ENCODE assay signal across 27 mouse cellular contexts in genomic region chr15:40179423-40179822, GRCm38 (mm10). TPM values are rescaled to one million over a fixed set of nuclear protein-coding genes. Genes with fewer than 3 reads are reported as not detected.
A peak's percentile ranks its signal among the peaks of the same experiment; 100 is the strongest.
DNase-seq lines count a peak whose midpoint lies in the region; ATAC-seq and TF ChIP-seq lines count a peak whose summit lies in the region.
"Had no signal": no experiment of that assay in that cellular context is flagged by ENCODE, and none has a peak within 500 bp of the region (broad histone marks: within the 10 kb centered on the region; RNA-seq: fewer than 3 reads in every experiment).

No protein-coding gene starts in this region.

- no peak overlapping the region for H3K9ac ChIP-seq in hindbrain, embryonic 14.5 days
- H3K9ac ChIP-seq in hindbrain, embryonic 12.5 days = no peak overlapping the region
- no peak overlapping the region for H3K9ac ChIP-seq in lung, embryonic 14.5 days
- H3K9ac ChIP-seq in embryonic facial prominence, embryonic 14.5 days (ENCODE audit: low read depth, low read length) = no peak overlapping the region
- H3K9ac ChIP-seq in limb, embryonic 14.5 days (ENCODE audit: low read depth, low read length, severe bottlenecking) = no peak overlapping the region
- H3K9ac ChIP-seq: embryonic facial prominence, embryonic 15.5 days; forebrain, embryonic 15.5 days; limb, embryonic 15.5 days; liver, embryonic 14.5 days; lung, embryonic 15.5 days; stomach, embryonic 15.5 days had no signal

- 15% methylated on average over 2 of the region's 2 CpGs for WGBS in hindbrain, embryonic 14.5 days
- WGBS in hindbrain, embryonic 12.5 days = 29% methylated on average over 2 of the region's 2 CpGs
- WGBS in lung, embryonic 14.5 days = 2% methylated on average over 2 of the region's 2 CpGs
- 7% methylated on average over 2 of the region's 2 CpGs for WGBS in embryonic facial prominence, embryonic 14.5 days
- WGBS in limb, embryonic 14.5 days = 12% methylated on average over 2 of the region's 2 CpGs

- no peaks in the 10 kb centered on the region for H3K9me3 ChIP-seq in hindbrain, embryonic 14.5 days (ENCODE audit: control insufficient read depth, low read length)
- no peaks in the 10 kb centered on the region for H3K9me3 ChIP-seq in hindbrain, embryonic 12.5 days (replicated peaks)
- no peaks in the 10 kb centered on the region for H3K9me3 ChIP-seq in lung, embryonic 14.5 days (ENCODE audit: low read depth, low read length)
- H3K9me3 ChIP-seq in embryonic facial prominence, embryonic 14.5 days (ENCODE audit: control insufficient read depth, low read length) = no peaks in the 10 kb centered on the region
- H3K9me3 ChIP-seq in limb, embryonic 14.5 days (ENCODE audit: control insufficient read depth, low read length) = peaks cover 3% of the 10 kb centered on the region; the same call in 1 of the 2 replicates
- H3K9me3 ChIP-seq: embryonic facial prominence, embryonic 15.5 days; forebrain, embryonic 15.5 days; limb, embryonic 15.5 days; lung, embryonic 15.5 days; stomach, embryonic 15.5 days had no signal

- no peak overlapping the region for H3K4me3 ChIP-seq in hindbrain, embryonic 14.5 days (replicated peaks; ENCODE audit: low read length)
- H3K4me3 ChIP-seq in hindbrain, embryonic 12.5 days = no peak overlapping the region
- H3K4me3 ChIP-seq in lung, embryonic 14.5 days (ENCODE audit: low read depth, low read length) = no peak overlapping the region
- H3K4me3 ChIP-seq in embryonic facial prominence, embryonic 14.5 days (ENCODE audit: low read depth, low read length) = no peak overlapping the region
- no peak overlapping the region for H3K4me3 ChIP-seq in limb, embryonic 14.5 days (replicated peaks; ENCODE audit: low read length)
- H3K4me3 ChIP-seq: embryonic facial prominence, embryonic 15.5 days; forebrain, embryonic 15.5 days; limb, embryonic 15.5 days; lung, embryonic 15.5 days; stomach, embryonic 15.5 days had no signal

- no peak overlapping the region for H3K4me2 ChIP-seq in hindbrain, embryonic 14.5 days (replicated peaks)
- H3K4me2 ChIP-seq in hindbrain, embryonic 12.5 days (replicated peaks) = no peak overlapping the region
- no peak overlapping the region for H3K4me2 ChIP-seq in lung, embryonic 14.5 days
- no peak overlapping the region for H3K4me2 ChIP-seq in embryonic facial prominence, embryonic 14.5 days (ENCODE audit: low read depth, low read length)
- H3K4me2 ChIP-seq in limb, embryonic 14.5 days (replicated peaks; ENCODE audit: low read depth, low read length, severe bottlenecking) = no peak overlapping the region
- H3K4me2 ChIP-seq: embryonic facial prominence, embryonic 15.5 days; forebrain, embryonic 15.5 days; limb, embryonic 15.5 days; lung, embryonic 15.5 days; stomach, embryonic 15.5 days had no signal

- TF ChIP-seq CTCF in lung, embryonic 14.5 days (IDR thresholded peaks at IDR 0.05; ENCODE audit: low read depth) = no peak

- H3K4me1 ChIP-seq in hindbrain, embryonic 14.5 days (replicated peaks; ENCODE audit: control insufficient read depth, insufficient read depth, low read length) = no peaks in the 10 kb centered on the region
- no peaks in the 10 kb centered on the region for H3K4me1 ChIP-seq in hindbrain, embryonic 12.5 days
- H3K4me1 ChIP-seq in lung, embryonic 14.5 days (ENCODE audit: insufficient read depth) = 0 out of 2 replicates have a peak, but pooled peaks cover 3% of the 10 kb centered on the region
- peaks cover 3% of the 10 kb centered on the region; the same call in 1 of the 2 replicates for H3K4me1 ChIP-seq in embryonic facial prominence, embryonic 14.5 days (ENCODE audit: control insufficient read depth, insufficient read depth, low read length)
- H3K4me1 ChIP-seq in limb, embryonic 14.5 days (ENCODE audit: control insufficient read depth, insufficient read depth, low read length) = no peaks in the 10 kb centered on the region
- H3K4me1 ChIP-seq: embryonic facial prominence, embryonic 15.5 days; limb, embryonic 15.5 days; stomach, embryonic 15.5 days had no signal

- no peak for TF ChIP-seq POLR2A in limb, embryonic 14.5 days (IDR thresholded peaks at IDR 0.05; ENCODE audit: borderline replicate concordance, extremely low read depth, insufficient read depth, insufficient read length)

- no peaks in the 10 kb centered on the region for H3K36me3 ChIP-seq in hindbrain, embryonic 14.5 days (replicated peaks; ENCODE audit: control insufficient read depth, insufficient read depth)
- no peaks in the 10 kb centered on the region for H3K36me3 ChIP-seq in hindbrain, embryonic 12.5 days
- H3K36me3 ChIP-seq in lung, embryonic 14.5 days (ENCODE audit: insufficient read depth) = no peaks in the 10 kb centered on the region
- H3K36me3 ChIP-seq in embryonic facial prominence, embryonic 14.5 days (ENCODE audit: control insufficient read depth, insufficient read depth, low read length) = no peaks in the 10 kb centered on the region
- no peaks in the 10 kb centered on the region for H3K36me3 ChIP-seq in limb, embryonic 14.5 days (ENCODE audit: control insufficient read depth, insufficient read depth, low read length)
- H3K36me3 ChIP-seq: embryonic facial prominence, embryonic 15.5 days; forebrain, embryonic 15.5 days; limb, embryonic 15.5 days; lung, embryonic 15.5 days; stomach, embryonic 15.5 days had no signal

- DNase-seq in hindbrain, embryonic 14.5 days (ENCODE audit: low spot score) = peak; percentile 5
- DNase-seq in lung, embryonic 14.5 days = peak; percentile 50
- DNase-seq in lung, postnatal 10 days = no peak
- peak; percentile 84 for DNase-seq in embryonic facial prominence, embryonic 14.5 days (ENCODE audit: low spot score)
- DNase-seq in limb, embryonic 14.5 days (ENCODE audit: low spot score) = peak; percentile 23
- no peak for DNase-seq in frontal cortex, adult 2 months (ENCODE audit: extremely low spot score in 1 of 2, low spot score in 1 of 2)
- DNase-seq: adrenal gland, postnatal 14 days; cerebellum, adult 8-10 months; gastrocnemius, postnatal 36 days; lung, postnatal 4 days; right cerebral cortex, adult 18-20 months; right cerebral cortex, postnatal 4 days; thymus, postnatal 36 days had no signal

- no peak overlapping the region for H3K27ac ChIP-seq in hindbrain, embryonic 14.5 days
- no peak overlapping the region for H3K27ac ChIP-seq in hindbrain, embryonic 12.5 days
- H3K27ac ChIP-seq in lung, embryonic 14.5 days (ENCODE audit: low read depth) = no peak overlapping the region
- no peak overlapping the region for H3K27ac ChIP-seq in embryonic facial prominence, embryonic 14.5 days (replicated peaks; ENCODE audit: low read depth, low read length)
- H3K27ac ChIP-seq in limb, embryonic 14.5 days (replicated peaks; ENCODE audit: low read depth, low read length) = no peak overlapping the region
- H3K27ac ChIP-seq: embryonic facial prominence, embryonic 15.5 days; forebrain, embryonic 15.5 days; limb, embryonic 15.5 days; liver, embryonic 14.5 days; lung, embryonic 15.5 days; stomach, embryonic 15.5 days had no signal

- no peaks in the 10 kb centered on the region for H3K27me3 ChIP-seq in hindbrain, embryonic 14.5 days (ENCODE audit: control insufficient read depth, insufficient read depth, low read length)
- no peaks in the 10 kb centered on the region for H3K27me3 ChIP-seq in hindbrain, embryonic 12.5 days
- no peaks in the 10 kb centered on the region for H3K27me3 ChIP-seq in lung, embryonic 14.5 days (ENCODE audit: insufficient read depth, low read length)
- H3K27me3 ChIP-seq in embryonic facial prominence, embryonic 14.5 days (replicated peaks; ENCODE audit: control insufficient read depth, insufficient read depth, low read length) = no peaks in the 10 kb centered on the region
- H3K27me3 ChIP-seq in limb, embryonic 14.5 days (ENCODE audit: control insufficient read depth, insufficient read depth, low read length) = no peaks in the 10 kb centered on the region
- H3K27me3 ChIP-seq: embryonic facial prominence, embryonic 15.5 days; forebrain, embryonic 15.5 days; limb, embryonic 15.5 days; lung, embryonic 15.5 days; stomach, embryonic 15.5 days had no signal

- ATAC-seq in hindbrain, embryonic 14.5 days (ENCODE audit: low FRiP score) = no peak
- no peak for ATAC-seq in hindbrain, embryonic 12.5 days (ENCODE audit: low FRiP score)
- no peak for ATAC-seq in lung, embryonic 14.5 days (ENCODE audit: insufficient read depth)
- 0 out of 2 replicates have a peak, but pooled peaks have one; percentile 57 for ATAC-seq in embryonic facial prominence, embryonic 14.5 days (ENCODE audit: low read depth)
- peak; percentile 62; the same call in 1 of the 2 replicates for ATAC-seq in limb, embryonic 14.5 days (ENCODE audit: low FRiP score, low read depth)
- ATAC-seq in frontal cortex, adult (ENCODE audit: low TSS enrichment) = no peak
- ATAC-seq: CD4-positive, CD25-positive, alpha-beta regulatory T cell, adult 4 months; forebrain, embryonic 15.5 days; intestine, postnatal 0 days had no signal

RNA-seq across cellular contexts. Expression of gene 9330182O14Rik, which starts 45.3 kb away (rescaled TPM):
- not detected in 2 replicates for polyA plus RNA-seq in hindbrain, embryonic 14.5 days (2014; fragmentation: Nextera tagmentation; extraction: Ambion mirVana)
- not detected in 2 replicates for polyA plus RNA-seq in hindbrain, embryonic 12.5 days (2016; fragmentation: Nextera tagmentation; extraction: Ambion mirVana)
- polyA plus RNA-seq in lung, embryonic 14.5 days (2014; fragmentation: Nextera tagmentation; extraction: Ambion mirVana) = not detected in 2 replicates
- polyA plus RNA-seq in embryonic facial prominence, embryonic 14.5 days (2014; fragmentation: Nextera tagmentation; extraction: Ambion mirVana) = not detected in 2 replicates
- not detected in 2 replicates for polyA plus RNA-seq in limb, embryonic 14.5 days (2012; rRNA removed)
- not detected in 2 replicates for polyA plus RNA-seq in limb, embryonic 14.5 days (2014; fragmentation: Nextera tagmentation; extraction: Ambion mirVana)
- not detected in 2 replicates for polyA plus RNA-seq in frontal cortex, adult 2 months (2012; rRNA removed)
- polyA plus RNA-seq: brain, embryonic 14.5 days; CD4-positive, CD25-positive, alpha-beta regulatory T cell, adult 4 months; embryonic facial prominence, embryonic 15.5 days; forebrain, embryonic 15.5 days; heart, embryonic 14.5 days; intestine, postnatal 0 days; limb, embryonic 15.5 days; liver, embryonic 14.5 days; lung, embryonic 15.5 days; midbrain, postnatal 0 days; neural tube, embryonic 14.5 days; stomach, embryonic 15.5 days had no signal

Comparison
In these comparisons a context has a peak if more than half of its experiments do, and no peak if none do; other contexts are left out.
1. DNase-seq: peak in hindbrain, embryonic 14.5 days (single experiment), lung, embryonic 14.5 days (single experiment), embryonic facial prominence, embryonic 14.5 days (single experiment) and limb, embryonic 14.5 days (single experiment); none in lung, postnatal 10 days (single experiment) and frontal cortex, adult 2 months (0 of 2).
2. ATAC-seq: peak in embryonic facial prominence, embryonic 14.5 days (single experiment) and limb, embryonic 14.5 days (single experiment); none in hindbrain, embryonic 14.5 days (single experiment), hindbrain, embryonic 12.5 days (single experiment), lung, embryonic 14.5 days (single experiment) and frontal cortex, adult (single experiment).